27 mouse cellular contexts compared by ENCODE assay signal in the genomic region with DNA sequence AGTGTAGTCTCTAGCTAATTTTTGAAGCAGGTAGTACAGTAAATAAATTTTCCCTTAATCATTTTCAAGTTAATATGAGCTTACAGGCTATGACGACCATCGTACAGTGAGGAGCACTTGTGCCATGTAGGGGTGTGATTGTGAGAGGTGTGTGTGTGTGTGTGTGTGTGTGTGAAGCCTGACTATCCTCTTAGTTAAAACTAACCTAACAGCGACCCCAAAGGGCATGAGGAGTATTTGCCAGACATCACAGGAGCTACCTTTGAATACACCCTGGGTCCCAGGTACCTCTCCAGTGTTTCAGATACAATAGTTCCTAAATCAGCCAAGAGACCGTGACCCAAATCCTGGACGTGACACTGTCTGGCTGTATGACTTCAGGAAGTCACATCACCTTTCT.
"Had no signal": no experiment of that assay in that cellular context is flagged by ENCODE, and none has a peak within 500 bp of the region (broad histone marks: within the 10 kb centered on the region; RNA-seq: fewer than 3 reads in every experiment).

No protein-coding gene starts in this region.

- H3K4me2 ChIP-seq: embryonic facial prominence, embryonic 12.5 days; embryonic facial prominence, embryonic 13.5 days; embryonic facial prominence, embryonic 15.5 days; forebrain, embryonic 12.5 days; forebrain, embryonic 13.5 days; forebrain, embryonic 15.5 days had no signal

- ATAC-seq: forebrain, embryonic 13.5 days; forebrain, embryonic 14.5 days; forebrain, embryonic 15.5 days; forebrain, embryonic 16.5 days; forebrain, postnatal 0 days had no signal

- H3K9ac ChIP-seq: embryonic facial prominence, embryonic 12.5 days; embryonic facial prominence, embryonic 13.5 days; embryonic facial prominence, embryonic 15.5 days; forebrain, embryonic 12.5 days; forebrain, embryonic 13.5 days; forebrain, embryonic 15.5 days; forebrain, postnatal 0 days had no signal

- H3K9me3 ChIP-seq: embryonic facial prominence, embryonic 10.5 days; embryonic facial prominence, embryonic 12.5 days; embryonic facial prominence, embryonic 13.5 days; embryonic facial prominence, embryonic 15.5 days; forebrain, embryonic 10.5 days; forebrain, embryonic 12.5 days; forebrain, embryonic 13.5 days; forebrain, embryonic 15.5 days had no signal

- H3K4me3 ChIP-seq: embryonic facial prominence, embryonic 10.5 days; embryonic facial prominence, embryonic 12.5 days; embryonic facial prominence, embryonic 13.5 days; embryonic facial prominence, embryonic 15.5 days; erythroblast, embryonic 14.5 days; forebrain, embryonic 10.5 days; forebrain, embryonic 12.5 days; forebrain, embryonic 13.5 days; forebrain, embryonic 15.5 days; gastrocnemius, adult 2 months; heart, adult 2 months had no signal

- DNase-seq: cerebellum, adult 8-10 months; cerebellum, adult 9-10 months; cerebellum, adult 9-11 months; cerebellum, postnatal 10 days; cerebellum, postnatal 14 days; cerebellum, postnatal 25 days; cerebellum, postnatal 36 days; embryo, embryonic 11 days; forebrain, postnatal 0 days; gastrocnemius, adult 2 months; gastrocnemius, postnatal 10 days; gastrocnemius, postnatal 14 days; gastrocnemius, postnatal 25 days; gastrocnemius, postnatal 36 days; heart, adult 18-20 months; heart, adult 2 months had no signal

- H3K36me3 ChIP-seq: embryonic facial prominence, embryonic 10.5 days; embryonic facial prominence, embryonic 12.5 days; embryonic facial prominence, embryonic 13.5 days; embryonic facial prominence, embryonic 15.5 days; forebrain, embryonic 10.5 days; forebrain, embryonic 12.5 days; forebrain, embryonic 15.5 days had no signal

- H3K27ac ChIP-seq: embryonic facial prominence, embryonic 10.5 days; embryonic facial prominence, embryonic 12.5 days; embryonic facial prominence, embryonic 13.5 days; embryonic facial prominence, embryonic 15.5 days; forebrain, embryonic 10.5 days; forebrain, embryonic 12.5 days; forebrain, embryonic 13.5 days; forebrain, embryonic 15.5 days; gastrocnemius, adult 2 months; heart, adult 2 months had no signal

- H3K4me1 ChIP-seq: embryonic facial prominence, embryonic 10.5 days; embryonic facial prominence, embryonic 12.5 days; embryonic facial prominence, embryonic 13.5 days; embryonic facial prominence, embryonic 15.5 days; forebrain, embryonic 10.5 days; forebrain, embryonic 12.5 days; forebrain, embryonic 13.5 days; forebrain, embryonic 15.5 days had no signal

- H3K27me3 ChIP-seq: embryonic facial prominence, embryonic 12.5 days; embryonic facial prominence, embryonic 13.5 days; embryonic facial prominence, embryonic 15.5 days; forebrain, embryonic 12.5 days; forebrain, embryonic 13.5 days; forebrain, embryonic 15.5 days had no signal
